Mouse (Mus musculus) heart, postnatal 0 days (tissue): ENCODE data around the gene Tjp3. TPM values are rescaled to one million over a fixed set of nuclear protein-coding genes. Genes with fewer than 3 reads are reported as not detected.
"Not testable (repeated sequence)": the region's sequence is repeated elsewhere in the genome, so short reads cannot be mapped to it uniquely, and the experiment has no call there.

ENCODE experiments used
- ATAC-seq: fragments of 200-750 bp; cut with Nextera tagmentation; 2 replicates; pipeline ENCODE4 v1.8.0; 2017; ENCODE audit warnings: low read depth, moderate number of reproducible peaks, moderate library complexity; ENCODE audit not compliant: insufficient read depth
- DNase-seq: peaks from one replicate; pipeline ENCODE4 v3.0.0-alpha.2; 2016; ENCODE audit warnings: low spot score
- H3K27ac ChIP-seq: fragments of 300-500 bp; sonication (generic); 2 replicates; pipeline ENCODE4 v1.5.1; 2014; ENCODE audit warnings: low read depth, mild to moderate bottlenecking
- H3K27me3 ChIP-seq: fragments of 300-500 bp; sonication (generic); 2 replicates; pipeline ENCODE4 v1.6.1; 2014; ENCODE audit warnings: low read length, mixed read lengths; ENCODE audit not compliant: control insufficient read depth, insufficient read depth
- H3K36me3 ChIP-seq: fragments of 300-500 bp; sonication (generic); replicated peaks from 2 replicates; pipeline ENCODE4 v1.6.1; 2014; ENCODE audit warnings: low read length, mixed read lengths; ENCODE audit not compliant: control insufficient read depth, insufficient read depth
- H3K4me1 ChIP-seq: fragments of 300-500 bp; sonication (generic); 2 replicates; pipeline ENCODE4 v1.6.1; 2014; ENCODE audit warnings: antibody characterized with exemption; ENCODE audit not compliant: control insufficient read depth, insufficient read depth
- H3K4me2 ChIP-seq: fragments of 300-500 bp; sonication (generic); 2 replicates; pipeline ENCODE4 v1.6.1; 2014; ENCODE audit warnings: low read depth, mild to moderate bottlenecking, low read length, moderate library complexity
- H3K4me3 ChIP-seq: fragments of 300-500 bp; sonication (generic); 2 replicates; pipeline ENCODE4 v1.5.1; 2014; ENCODE audit warnings: low read depth, low read length
- H3K9ac ChIP-seq: fragments of 300-500 bp; sonication (generic); replicated peaks from 2 replicates; pipeline ENCODE4 v1.6.1; 2014; ENCODE audit warnings: low read depth, low read length, mixed read lengths
- H3K9me3 ChIP-seq: fragments of 300-500 bp; sonication (generic); replicated peaks from 2 replicates; pipeline ENCODE4 v1.6.1; 2016; ENCODE audit warnings: low read length; ENCODE audit not compliant: control insufficient read depth
- CTCF ChIP-seq: IDR thresholded peaks from 2 replicates; pipeline ENCODE4 v1.5.1; 2016; ENCODE audit warnings: antibody characterized with exemption, control low read depth, low read depth
- EP300 ChIP-seq: IDR thresholded peaks from 2 replicates; pipeline ENCODE4 v1.6.1; 2016; ENCODE audit warnings: antibody characterized with exemption, low read depth
- WGBS: fragments of 180-500 bp; shearing (Covaris S2); extraction: QIAGEN DNeasy Blood & Tissue Kit; methylation state at CpG from one replicate; pipeline ENCODE4 v1.1.7; 2014; 5-methylcytosine and 5-hydroxymethylcytosine counted together
- microRNA-seq: library from miRNA; unstranded; fragments of <30 nt; microRNA quantifications from one replicate; pipeline ENCODE4, GENCODE M21; 2016
- polyA plus RNA-seq: library from polyadenylated mRNA; unstranded; fragments of >200 nt; fragmentation: Nextera tagmentation; extraction: Ambion mirVana; gene quantifications from 2 replicates; pipeline ENCODE4 v1.2.1, GENCODE M21; 2015
- total RNA-seq: library from RNA; depleted of rRNA; stranded (reverse); fragments of >200 nt; gene quantifications from 2 replicates; pipeline ENCODE4 v1.2.3, GENCODE M21; 2014; ENCODE audit warnings: low replicate concordance; rRNA removed

The Tjp3 gene
- total and polyA plus RNA-seq, 2 experiments from 2014 or later = 0.51 to 2.3 TPM

GRCm38 (mm10) chr10:81230438-81231332, 60.7 kb downstream of the Tjp3 start, which contains the start of gene Atcay:
TSS of gene Atcay (minus strand) at chr10:81230833.
- ATAC-seq (no peak), DNase-seq (no peak)
- Histone ChIP-seq H3K4me3 (peak within 1 kb of the TSS; percentile 2; the same call in 1 of the 2 replicates), H3K9ac (no peak within 1 kb of the TSS), H3K27me3 (peaks cover 37% of the 10 kb centered on the region), H3K4me2 (peak within 1 kb of the TSS; percentile 26; the same call in 1 of the 2 replicates), H3K4me1 (peaks cover 13% of the 10 kb centered on the region), H3K9me3 (no peaks in the 10 kb centered on the region), H3K27ac (no peak within 1 kb of the TSS), H3K36me3 (no peaks in the 10 kb centered on the region)
- WGBS = 10% methylated on average over 27 of the region's 27 CpGs
- peak; percentile 42 for TF ChIP-seq CTCF
- no peak for TF ChIP-seq EP300

DNA sequence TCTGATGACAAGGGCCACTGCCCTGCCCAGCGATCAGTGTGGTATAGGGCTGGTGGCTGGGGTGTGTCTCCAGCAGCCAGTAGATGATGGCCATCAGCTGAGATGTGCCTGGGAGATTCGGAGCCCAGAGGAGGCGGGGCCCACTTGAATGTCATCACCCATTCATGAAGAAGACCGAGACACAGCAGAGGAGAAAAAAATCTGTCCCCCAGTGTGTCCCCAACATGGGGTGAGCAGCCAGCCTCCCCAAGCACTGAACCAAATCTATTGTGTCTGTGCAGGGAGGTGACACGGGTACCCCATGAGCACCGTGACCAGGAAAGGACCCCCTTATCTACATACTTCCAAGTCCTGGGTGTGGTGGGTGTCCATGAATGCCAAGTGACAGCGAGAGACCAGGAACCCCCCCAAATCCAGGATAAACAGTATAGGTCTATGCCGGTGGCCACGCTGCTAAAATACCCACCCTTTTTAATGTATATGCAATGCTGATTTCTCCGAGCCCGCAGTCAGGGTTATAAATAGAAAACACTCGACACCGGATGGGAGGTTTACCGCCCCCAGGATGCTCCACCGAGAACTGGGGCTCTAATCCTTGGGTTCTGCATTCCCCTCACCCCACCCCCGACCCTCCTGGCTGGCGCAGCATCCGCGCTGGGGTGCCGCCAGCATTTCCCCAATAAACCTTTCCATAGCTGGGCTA, 61.5 kb downstream of the Tjp3 start:
- 10% methylated on average over 20 of the region's 20 CpGs for WGBS
- Histone ChIP-seq H3K4me2 (peak overlapping the region; percentile 26; the same call in 1 of the 2 replicates), H3K9ac (no peak overlapping the region)

GRCm38 (mm10) chr10:81223731-81224130, 67.7 kb downstream of the Tjp3 start:
- not testable (repeated sequence) for DNase-seq, H3K4me2 ChIP-seq, H3K27me3 ChIP-seq, H3K27ac ChIP-seq, H3K4me3 ChIP-seq, ATAC-seq, H3K4me1 ChIP-seq, H3K9me3 ChIP-seq, H3K36me3 ChIP-seq, H3K9ac ChIP-seq
- 59% methylated on average over 2 of the region's 2 CpGs for WGBS

More for the DNA sequence above, 61.5 kb downstream of the Tjp3 start:
- peaks cover 13% of the 10 kb centered on the region for H3K4me1 ChIP-seq
- ATAC-seq (no peak), DNase-seq (no peak)
- TF ChIP-seq EP300 (no peak), CTCF (no peak)
- H3K4me3 ChIP-seq = peak overlapping the region; percentile 2; the same call in 1 of the 2 replicates
- no peaks in the 10 kb centered on the region for H3K9me3 ChIP-seq
- H3K27me3 ChIP-seq = peaks cover 37% of the 10 kb centered on the region
- H3K27ac ChIP-seq = no peak overlapping the region
- no peaks in the 10 kb centered on the region for H3K36me3 ChIP-seq

Small RNAs within 50 kb of the gene (microRNA-seq; reads per million reads assigned to microRNA genes)
- gene Mir3057 = 10.4 reads per million, percentile 29 among the genes with 10 or more reads in this experiment

Other genes starting within 250 kb of the Tjp3 start
Only the 30 nearest of the 32 such genes appear.
- 23.6 and 31.2 TPM in 2 replicates for gene Thop1, start 221.5 kb downstream of the Tjp3 start, total RNA-seq
- gene Thop1, start 221.5 kb downstream of the Tjp3 start, polyA plus RNA-seq = 15.1 and 15.2 TPM in 2 replicates
- 1.3 TPM in 1 of 2 replicates, not detected in the other for gene Creb3l3, start 192.7 kb downstream of the Tjp3 start, total RNA-seq
- 0.55 and 0.93 TPM in 2 replicates for gene Creb3l3, start 192.7 kb downstream of the Tjp3 start, polyA plus RNA-seq
- gene Map2k2, start 185.7 kb downstream of the Tjp3 start, total RNA-seq = 177 and 208 TPM in 2 replicates
- gene Map2k2, start 185.7 kb downstream of the Tjp3 start, polyA plus RNA-seq = 130 and 133 TPM in 2 replicates
- 57.8 and 68.6 TPM in 2 replicates for gene Zbtb7a, start 156.4 kb downstream of the Tjp3 start, total RNA-seq
- 27.8 and 32.3 TPM in 2 replicates for gene Zbtb7a, start 156.4 kb downstream of the Tjp3 start, polyA plus RNA-seq
- 14.4 and 19.6 TPM in 2 replicates for gene Pias4, start 123.7 kb downstream of the Tjp3 start, total RNA-seq
- 19.8 and 20.7 TPM in 2 replicates for gene Pias4, start 123.7 kb downstream of the Tjp3 start, polyA plus RNA-seq
- gene Eef2, start 115.0 kb downstream of the Tjp3 start, total RNA-seq = 1,828 and 2,004 TPM in 2 replicates
- 353 and 370 TPM in 2 replicates for gene Eef2, start 115.0 kb downstream of the Tjp3 start, polyA plus RNA-seq
- gene Dapk3, start 108.6 kb downstream of the Tjp3 start, total RNA-seq = 56.5 and 72.7 TPM in 2 replicates
- 29.0 and 31.7 TPM in 2 replicates for gene Dapk3, start 108.6 kb downstream of the Tjp3 start, polyA plus RNA-seq
- not detected in 2 replicates for gene 4930442H23Rik, start 107.7 kb downstream of the Tjp3 start, total RNA-seq
- gene 4930442H23Rik, start 107.7 kb downstream of the Tjp3 start, polyA plus RNA-seq = 0.12 TPM in 1 of 2 replicates, not detected in the other
- 30.5 and 35.2 TPM in 2 replicates for gene Nmrk2, start 89.5 kb downstream of the Tjp3 start, total RNA-seq
- gene Nmrk2, start 89.5 kb downstream of the Tjp3 start, polyA plus RNA-seq = 13.0 and 14.2 TPM in 2 replicates
- 0.58 TPM in 1 of 2 replicates, not detected in the other for gene Atcay, start 60.7 kb downstream of the Tjp3 start, total RNA-seq
- 0.25 TPM in 2 replicates for gene Atcay, start 60.7 kb downstream of the Tjp3 start, polyA plus RNA-seq
- 7.0 and 10.2 TPM in 2 replicates for gene Zfr2, start 58.4 kb downstream of the Tjp3 start, total RNA-seq
- gene Zfr2, start 58.4 kb downstream of the Tjp3 start, polyA plus RNA-seq = 2.2 and 2.6 TPM in 2 replicates
- gene Matk, start 38.6 kb downstream of the Tjp3 start, total RNA-seq = 0.31 and 0.66 TPM in 2 replicates
- 0.42 and 0.51 TPM in 2 replicates for gene Matk, start 38.6 kb downstream of the Tjp3 start, polyA plus RNA-seq
- gene Mrpl54, start 24.6 kb downstream of the Tjp3 start, total RNA-seq = 272 and 288 TPM in 2 replicates
- 264 and 272 TPM in 2 replicates for gene Mrpl54, start 24.6 kb downstream of the Tjp3 start, polyA plus RNA-seq
- gene Apba3, start 24.6 kb downstream of the Tjp3 start, total RNA-seq = 84.8 and 114 TPM in 2 replicates
- gene Apba3, start 24.6 kb downstream of the Tjp3 start, polyA plus RNA-seq = 45.2 and 46.1 TPM in 2 replicates
- gene Pip5k1c, start 1.4 kb upstream of the Tjp3 start, total RNA-seq = 38.5 and 44.3 TPM in 2 replicates
- 20.9 and 21.4 TPM in 2 replicates for gene Pip5k1c, start 1.4 kb upstream of the Tjp3 start, polyA plus RNA-seq
- gene Cactin, start 29.5 kb upstream of the Tjp3 start, total RNA-seq = 14.3 and 14.9 TPM in 2 replicates
- gene Cactin, start 29.5 kb upstream of the Tjp3 start, polyA plus RNA-seq = 12.8 and 13.7 TPM in 2 replicates
- 4.7 and 10.5 TPM in 2 replicates for gene Tbxa2r, start 37.1 kb upstream of the Tjp3 start, total RNA-seq
- gene Tbxa2r, start 37.1 kb upstream of the Tjp3 start, polyA plus RNA-seq = 6.3 and 7.0 TPM in 2 replicates
- gene Gipc3, start 51.7 kb upstream of the Tjp3 start, total RNA-seq = 0.08 and 0.12 TPM in 2 replicates
- 0.16 and 0.21 TPM in 2 replicates for gene Gipc3, start 51.7 kb upstream of the Tjp3 start, polyA plus RNA-seq
- 63.9 and 80.7 TPM in 2 replicates for gene Hmg20b, start 58.9 kb upstream of the Tjp3 start, total RNA-seq
- 92.3 and 94.5 TPM in 2 replicates for gene Hmg20b, start 58.9 kb upstream of the Tjp3 start, polyA plus RNA-seq
- 20.2 and 30.5 TPM in 2 replicates for gene Mfsd12, start 65.9 kb upstream of the Tjp3 start, total RNA-seq
- 10.3 and 11.4 TPM in 2 replicates for gene Mfsd12, start 65.9 kb upstream of the Tjp3 start, polyA plus RNA-seq
- not detected in 2 replicates for gene 4930404N11Rik, start 74.2 kb upstream of the Tjp3 start, total RNA-seq
- gene 4930404N11Rik, start 74.2 kb upstream of the Tjp3 start, polyA plus RNA-seq = 0.68 and 1.0 TPM in 2 replicates
- 47.6 and 53.9 TPM in 2 replicates for gene Fzr1, start 86.9 kb upstream of the Tjp3 start, total RNA-seq
- gene Fzr1, start 86.9 kb upstream of the Tjp3 start, polyA plus RNA-seq = 45.8 and 48.4 TPM in 2 replicates
- gene Dohh, start 92.8 kb upstream of the Tjp3 start, total RNA-seq = 123 and 139 TPM in 2 replicates
- gene Dohh, start 92.8 kb upstream of the Tjp3 start, polyA plus RNA-seq = 75.2 and 77.6 TPM in 2 replicates
- gene Gm48551, start 92.9 kb upstream of the Tjp3 start, total RNA-seq = 0.11 TPM in 1 of 2 replicates, not detected in the other
- gene Gm48551, start 92.9 kb upstream of the Tjp3 start, polyA plus RNA-seq = 0.43 and 1.1 TPM in 2 replicates
- gene Gm48552, start 97.4 kb upstream of the Tjp3 start, total RNA-seq = not detected in 2 replicates
- 0.45 and 0.70 TPM in 2 replicates for gene Gm48552, start 97.4 kb upstream of the Tjp3 start, polyA plus RNA-seq
- 6.6 and 7.8 TPM in 2 replicates for gene Smim24, start 101.5 kb upstream of the Tjp3 start, total RNA-seq
- 3.3 and 3.8 TPM in 2 replicates for gene Smim24, start 101.5 kb upstream of the Tjp3 start, polyA plus RNA-seq
- gene Nfic, start 164.1 kb upstream of the Tjp3 start, total RNA-seq = 24.6 and 47.6 TPM in 2 replicates
- gene Nfic, start 164.1 kb upstream of the Tjp3 start, polyA plus RNA-seq = 73.7 and 77.9 TPM in 2 replicates
- gene Celf5, start 191.1 kb upstream of the Tjp3 start, total RNA-seq = not detected in 2 replicates
- 0.07 and 0.08 TPM in 2 replicates for gene Celf5, start 191.1 kb upstream of the Tjp3 start, polyA plus RNA-seq
- gene Ncln, start 204.8 kb upstream of the Tjp3 start, total RNA-seq = 88.5 and 91.5 TPM in 2 replicates
- gene Ncln, start 204.8 kb upstream of the Tjp3 start, polyA plus RNA-seq = 27.1 and 30.5 TPM in 2 replicates
- gene S1pr4, start 208.6 kb upstream of the Tjp3 start, total RNA-seq = 0.66 TPM in 1 of 2 replicates, not detected in the other
- gene S1pr4, start 208.6 kb upstream of the Tjp3 start, polyA plus RNA-seq = 0.34 and 0.43 TPM in 2 replicates